Mouse (Mus musculus) monocyte, adult 2 months (primary cell): ENCODE data around the gene Olfr539.
"Not testable (repeated sequence)": the region's sequence is repeated elsewhere in the genome, so short reads cannot be mapped to it uniquely, and the experiment has no call there.

Experiments used
- DNase-seq, 2 experiments: peaks; one replicate each; pipeline ENCODE4 v3.0.0; 2022; ENCODE audit warnings: low spot score in 2 of 2, low read depth in 1 of 2

Olfr539 gene

GRCm38 (mm10) chr7:140659630-140660029, at the start of gene Olfr539:
Gene Olfr539 (plus strand): TSS chr7:140659930.
- no peak for DNase-seq

GRCm38 (mm10) chr7:140628670-140629069, 31.1 kb upstream of the Olfr539 start, which contains the start of gene Olfr61:
Gene Olfr61 (plus strand): TSS chr7:140628970.
- not testable (repeated sequence) for DNase-seq

GRCm38 (mm10) chr7:140630559-140630958, 29.2 kb upstream of the Olfr539 start:
- no peak for DNase-seq

DNA sequence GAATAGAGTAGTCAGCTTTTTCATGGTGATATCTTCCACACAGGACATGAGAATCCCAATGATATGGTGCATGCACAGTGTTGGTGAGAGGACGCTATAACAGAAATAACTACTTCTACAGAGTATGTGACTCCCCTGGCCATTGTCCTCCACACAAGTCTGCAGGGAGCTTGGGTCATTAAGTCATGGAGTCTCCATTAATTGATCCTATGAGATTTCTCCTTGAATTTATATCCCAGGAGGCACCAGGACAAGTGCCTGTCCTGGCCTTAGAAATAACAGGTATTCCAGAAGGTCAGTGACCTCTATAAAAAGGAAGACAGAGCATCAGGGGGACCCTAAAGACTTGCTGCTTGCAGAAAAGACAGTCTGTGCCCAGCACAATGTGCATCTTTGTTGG, 13.6 kb upstream of the Olfr539 start, which contains the start of gene Olfr53:
Olfr53 (plus strand) TSS at position 301 of the 400 bp plus-strand sequence.
- DNase-seq, result no peak

GRCm38 (mm10) chr7:140670693-140671092, 11.0 kb downstream of the Olfr539 start:
- not testable (repeated sequence) for DNase-seq

DNA sequence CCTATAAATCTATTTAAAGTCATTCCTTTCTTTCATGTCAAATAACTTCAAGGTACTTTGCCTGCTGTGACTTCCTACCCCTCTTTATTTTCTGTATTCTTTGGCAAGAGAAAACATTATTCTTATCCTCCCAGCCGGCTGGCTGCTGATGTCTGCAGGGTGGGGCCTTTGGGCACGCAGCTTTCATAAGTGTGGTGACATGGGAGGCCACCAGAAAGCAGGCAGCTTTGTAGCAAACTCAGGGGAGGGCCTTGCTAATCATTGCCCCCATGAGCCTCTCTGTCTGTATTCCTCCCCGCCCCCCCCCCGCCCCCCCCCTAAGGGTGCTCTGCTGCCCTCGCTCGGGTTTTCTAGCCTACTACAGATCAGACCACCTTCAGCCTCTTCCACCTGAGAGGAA, 16.1 kb downstream of the Olfr539 start:
- no peak for DNase-seq

- DNase-seq, result not testable (repeated sequence)
These were observed 19.9 kb downstream of the Olfr539 start for GRCm38 (mm10) chr7:140679591-140679990.

GRCm38 (mm10) chr7:140681651-140682050, 21.9 kb downstream of the Olfr539 start, which contains the start of gene Olfr45:
Gene Olfr45 (plus strand): TSS chr7:140681951.
- DNase-seq, result no peak

DNA sequence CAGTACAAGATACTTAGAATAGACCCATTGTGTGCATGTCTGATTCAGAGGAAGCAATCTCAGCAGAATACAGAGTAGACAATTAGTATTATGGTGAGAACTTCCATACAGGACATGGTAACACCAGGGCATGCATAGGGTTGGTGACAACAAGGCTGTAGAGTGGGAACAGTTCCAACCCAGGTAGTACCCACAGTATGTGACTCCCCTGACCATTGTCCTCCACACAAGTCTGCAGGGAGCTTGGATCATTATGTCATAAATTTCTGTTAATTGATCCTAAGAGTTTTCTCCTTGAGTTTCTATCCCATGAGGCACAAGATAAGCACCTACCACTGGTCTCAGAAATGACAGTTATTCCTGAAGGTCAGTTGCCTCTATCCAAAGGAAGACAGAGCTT, 37.2 kb downstream of the Olfr539 start, which contains the start of gene Olfr541:
Olfr541 (plus strand) TSS at position 301 of the 400 bp plus-strand sequence.
- DNase-seq, result no peak

GRCm38 (mm10) chr7:140706348-140706747, 46.6 kb downstream of the Olfr539 start:
- no peak for DNase-seq

DNA sequence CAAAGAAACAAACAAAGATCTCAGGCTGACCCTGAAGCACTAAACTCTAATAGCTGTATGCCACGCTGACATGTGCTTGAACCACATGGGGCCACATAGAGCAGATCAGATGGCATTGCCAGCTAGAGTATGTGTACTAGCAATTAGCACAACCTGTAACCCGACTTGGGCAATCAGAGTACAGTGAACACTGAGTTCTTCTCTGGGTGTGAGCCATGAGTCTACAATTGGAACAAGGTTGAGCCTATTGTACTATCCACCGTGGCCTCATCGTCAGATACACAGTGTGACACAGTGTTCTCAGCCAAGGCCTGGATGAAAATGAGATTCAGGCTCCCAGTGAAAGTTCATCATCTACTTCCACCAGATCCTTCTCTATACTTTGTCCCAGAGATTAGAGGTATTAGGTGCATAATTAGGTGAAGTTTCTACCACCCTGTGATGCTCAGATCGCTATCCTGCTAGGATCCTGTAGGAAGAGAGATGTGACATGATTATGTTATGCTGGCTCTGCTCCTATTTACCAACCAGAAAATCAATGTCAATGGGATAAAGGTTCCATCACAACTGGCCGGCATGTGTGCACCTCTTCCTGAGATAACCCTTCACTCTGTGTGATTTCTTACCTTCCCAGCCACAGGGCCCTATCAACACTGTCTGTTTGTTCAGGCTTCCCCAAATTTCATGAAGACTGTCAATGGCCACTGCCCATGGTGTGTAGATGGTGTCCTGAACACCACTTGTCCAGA, 48.0 kb downstream of the Olfr539 start:
- no peak for DNase-seq

GRCm38 (mm10) chr7:140717155-140718055, 57.7 kb downstream of the Olfr539 start:
- DNase-seq, result no peak

DNA sequence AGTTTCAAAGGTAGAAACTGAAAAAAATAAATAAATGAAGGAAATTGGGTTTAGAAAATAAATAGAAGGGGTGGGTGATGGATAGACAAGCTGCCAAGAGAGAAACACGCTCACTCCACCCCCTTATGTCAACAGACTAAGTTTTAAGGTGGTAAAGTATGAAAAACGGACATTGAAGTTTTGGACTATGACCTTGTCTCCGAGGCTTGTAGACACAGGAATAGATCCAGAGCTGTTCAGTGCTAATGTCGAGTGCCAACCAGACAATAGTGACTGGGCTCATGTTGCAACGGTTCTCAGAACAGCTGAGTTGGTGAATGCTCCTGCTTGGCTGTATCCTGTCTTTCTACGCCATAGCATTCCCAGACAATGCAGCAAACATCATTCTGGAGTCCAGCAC, 61.4 kb downstream of the Olfr539 start:
- DNase-seq, result no peak

- no peak for DNase-seq
These were observed 65.8 kb downstream of the Olfr539 start for GRCm38 (mm10) chr7:140725558-140725957.
